ENCODE assay signal across 8 mouse cellular contexts in genomic region chr3:145987970-145988683, GRCm38 (mm10). TPM values are rescaled to one million over a fixed set of nuclear protein-coding genes. Genes with fewer than 3 reads are reported as not detected.
DNase-seq lines count a peak whose midpoint lies in the region; ATAC-seq and TF ChIP-seq lines count a peak whose summit lies in the region.

No protein-coding gene starts in this region.

- no peaks in the 10 kb centered on the region for H3K36me3 ChIP-seq in embryonic facial prominence, embryonic 15.5 days
- 0 out of 2 replicates have a peak, but pooled peaks cover 5% of the 10 kb centered on the region for H3K36me3 ChIP-seq in heart, embryonic 12.5 days
- H3K36me3 ChIP-seq in kidney, embryonic 15.5 days, result no peaks in the 10 kb centered on the region
- H3K36me3 ChIP-seq in liver, embryonic 11.5 days (ENCODE audit: control insufficient read depth, insufficient read depth, low read length), result no peaks in the 10 kb centered on the region; the same call in 1 of the 2 replicates
- H3K36me3 ChIP-seq in testis, adult 2 months (ENCODE audit: control insufficient read depth, insufficient read depth, low read length), result no peaks in the 10 kb centered on the region

- H3K27me3 ChIP-seq in embryonic facial prominence, embryonic 15.5 days, result no peaks in the 10 kb centered on the region; the same call in 1 of the 2 replicates
- H3K27me3 ChIP-seq in heart, embryonic 12.5 days (replicated peaks), result no peaks in the 10 kb centered on the region
- H3K27me3 ChIP-seq in kidney, embryonic 15.5 days, result peaks cover 18% of the 10 kb centered on the region
- peaks cover 20% of the 10 kb centered on the region for H3K27me3 ChIP-seq in liver, embryonic 11.5 days (replicated peaks; ENCODE audit: control insufficient read depth, insufficient read depth, low read length)
- H3K27me3 ChIP-seq in testis, adult 2 months (ENCODE audit: control insufficient read depth, insufficient read depth, low read length), result no peaks in the 10 kb centered on the region

- H3K9me3 ChIP-seq in embryonic facial prominence, embryonic 15.5 days (replicated peaks), result no peaks in the 10 kb centered on the region
- no peaks in the 10 kb centered on the region for H3K9me3 ChIP-seq in heart, embryonic 12.5 days (replicated peaks)
- H3K9me3 ChIP-seq in kidney, embryonic 15.5 days (replicated peaks), result no peaks in the 10 kb centered on the region
- no peaks in the 10 kb centered on the region for H3K9me3 ChIP-seq in liver, embryonic 11.5 days (ENCODE audit: control insufficient read depth, low read length)

- H3K4me2 ChIP-seq in embryonic facial prominence, embryonic 15.5 days (replicated peaks), result peak overlapping the region; percentile 94
- H3K4me2 ChIP-seq in heart, embryonic 12.5 days, result peak overlapping the region; percentile 80
- H3K4me2 ChIP-seq in kidney, embryonic 15.5 days, result peak overlapping the region; percentile 87
- peak overlapping the region; percentile 93 for H3K4me2 ChIP-seq in liver, embryonic 11.5 days

- H3K4me3 ChIP-seq in embryonic facial prominence, embryonic 15.5 days (replicated peaks), result peak overlapping the region; percentile 78
- peak overlapping the region; percentile 88 for H3K4me3 ChIP-seq in heart, embryonic 12.5 days
- peak overlapping the region; percentile 79 for H3K4me3 ChIP-seq in kidney, embryonic 15.5 days (replicated peaks)
- peak overlapping the region; percentile 74 for H3K4me3 ChIP-seq in liver, embryonic 11.5 days (ENCODE audit: low read depth, low read length)
- peak overlapping the region; percentile 89 for H3K4me3 ChIP-seq in testis, adult 2 months (ENCODE audit: control insufficient read depth, low read depth, low read length)

- peak; percentile 93 for DNase-seq in 3134 (ENCODE audit: extremely low read depth, insufficient read length, low spot score)
- peak; percentile 93 for DNase-seq in adrenal gland, postnatal 10 days
- peak; percentile 80 for DNase-seq in liver, embryonic 11.5 days (ENCODE audit: low spot score)
- DNase-seq in naive thymus-derived CD4-positive, alpha-beta T cell, adult 2 months (ENCODE audit: low read depth), result peak; percentile 41

- H3K27ac ChIP-seq in embryonic facial prominence, embryonic 15.5 days (replicated peaks), result peak overlapping the region; percentile 91
- peak overlapping the region; percentile 100 for H3K27ac ChIP-seq in heart, embryonic 12.5 days (ENCODE audit: poor library complexity, severe bottlenecking)
- peak overlapping the region; percentile 96 for H3K27ac ChIP-seq in kidney, embryonic 15.5 days
- H3K27ac ChIP-seq in liver, embryonic 11.5 days (ENCODE audit: low read depth, low read length), result peak overlapping the region; percentile 91
- peak overlapping the region; percentile 66 for H3K27ac ChIP-seq in testis, adult 2 months (ENCODE audit: control insufficient read depth, insufficient read depth, low read depth, low read length)

- no peak for TF ChIP-seq POLR2A in testis, adult 2 months (IDR thresholded peaks at IDR 0.05; ENCODE audit: control insufficient read depth, low read depth, low read length)

- 0% methylated on average over 87 of the region's 101 CpGs for WGBS in embryonic facial prominence, embryonic 15.5 days
- under 1% methylated on average over 99 of the region's 101 CpGs for WGBS in heart, embryonic 12.5 days
- 0% methylated on average over 90 of the region's 101 CpGs for WGBS in kidney, embryonic 15.5 days
- WGBS in liver, embryonic 11.5 days, result under 1% methylated on average over 94 of the region's 101 CpGs

- peak overlapping the region; percentile 62 for H3K9ac ChIP-seq in embryonic facial prominence, embryonic 15.5 days
- H3K9ac ChIP-seq in heart, embryonic 12.5 days, result peak overlapping the region; percentile 99
- peak overlapping the region; percentile 80 for H3K9ac ChIP-seq in kidney, embryonic 15.5 days
- peak overlapping the region; percentile 80 for H3K9ac ChIP-seq in liver, embryonic 11.5 days (ENCODE audit: low read depth, low read length)

- TF ChIP-seq CTCF in testis, adult 2 months (IDR thresholded peaks at IDR 0.05; ENCODE audit: control insufficient read depth, insufficient read depth, insufficient replicate concordance, low read depth, low read length), result no peak

- peaks cover 33% of the 10 kb centered on the region for H3K4me1 ChIP-seq in embryonic facial prominence, embryonic 15.5 days
- H3K4me1 ChIP-seq in heart, embryonic 12.5 days (replicated peaks), result peaks cover 35% of the 10 kb centered on the region
- peaks cover 55% of the 10 kb centered on the region for H3K4me1 ChIP-seq in kidney, embryonic 15.5 days
- H3K4me1 ChIP-seq in liver, embryonic 11.5 days (replicated peaks; ENCODE audit: control insufficient read depth, insufficient read depth, low read length), result peaks cover 4% of the 10 kb centered on the region; the same call in 1 of the 2 replicates
- peaks cover 12% of the 10 kb centered on the region for H3K4me1 ChIP-seq in testis, adult 2 months (ENCODE audit: control insufficient read depth, insufficient read depth, low read length)

- ATAC-seq in embryonic facial prominence, embryonic 15.5 days (ENCODE audit: insufficient number of reproducible peaks, low FRiP score, low TSS enrichment, low read depth), result peak; percentile 81
- peak; percentile 87 for ATAC-seq in heart, embryonic 12.5 days (ENCODE audit: insufficient number of reproducible peaks, low FRiP score)
- ATAC-seq in kidney, embryonic 15.5 days (replicated peaks; ENCODE audit: low FRiP score), result peak; percentile 88
- ATAC-seq in liver, embryonic 11.5 days (replicated peaks; ENCODE audit: low FRiP score), result peak; percentile 79

RNA-seq across cellular contexts. Expression of gene Syde2, which starts 0.5 kb away (rescaled TPM):
- total RNA-seq in adrenal gland, postnatal 10 days (2021), result 1 to 10 TPM; 6.3 to 7.9 TPM
- 1.6 and 1.7 TPM in 2 replicates for polyA plus RNA-seq in embryonic facial prominence, embryonic 15.5 days (2015; fragmentation: Nextera tagmentation; extraction: Ambion mirVana)
- 7.3 and 7.5 TPM in 2 replicates for polyA plus RNA-seq in heart, embryonic 12.5 days (2016; fragmentation: Nextera tagmentation; extraction: Ambion mirVana)
- 1.4 and 1.8 TPM in 2 replicates for polyA plus RNA-seq in kidney, embryonic 15.5 days (2015; fragmentation: Nextera tagmentation; extraction: Ambion mirVana)
- 1.7 and 2.1 TPM in 2 replicates for polyA plus RNA-seq in liver, embryonic 11.5 days (2014; fragmentation: Nextera tagmentation; extraction: Ambion mirVana)
- polyA plus RNA-seq in testis, adult 2 months (2012; rRNA removed), result 0.72 and 0.77 TPM in 2 replicates

RNA-seq across cellular contexts. Expression of gene 2410004B18Rik, which starts 50.3 kb away (rescaled TPM):
- total RNA-seq in adrenal gland, postnatal 10 days (2021), result 10 to 100 TPM; 21.4 to 22.3 TPM
- polyA plus RNA-seq in embryonic facial prominence, embryonic 15.5 days (2015; fragmentation: Nextera tagmentation; extraction: Ambion mirVana), result 49.1 and 49.9 TPM in 2 replicates
- polyA plus RNA-seq in heart, embryonic 12.5 days (2016; fragmentation: Nextera tagmentation; extraction: Ambion mirVana), result 46.6 and 47.2 TPM in 2 replicates
- 50.2 and 52.7 TPM in 2 replicates for polyA plus RNA-seq in kidney, embryonic 15.5 days (2015; fragmentation: Nextera tagmentation; extraction: Ambion mirVana)
- polyA plus RNA-seq in liver, embryonic 11.5 days (2014; fragmentation: Nextera tagmentation; extraction: Ambion mirVana), result 37.4 and 39.6 TPM in 2 replicates
- 12.1 and 13.0 TPM in 2 replicates for polyA plus RNA-seq in testis, adult 2 months (2012; rRNA removed)

Comparison
In these comparisons a context has a peak if more than half of its experiments do, and no peak if none do; other contexts are left out.
1. Peak in every context shown above with its lines: DNase-seq, ATAC-seq, H3K4me3 ChIP-seq and H3K27ac ChIP-seq.
2. DNase-seq: peak in every context shown above with its lines; median percentile 93 in 3134; 93 in adrenal gland, postnatal 10 days; 80 in liver, embryonic 11.5 days; 41 in naive thymus-derived CD4-positive, alpha-beta T cell, adult 2 months.